Comparison of ENCODE assay signal across 20 mouse cellular contexts in the genomic region with DNA sequence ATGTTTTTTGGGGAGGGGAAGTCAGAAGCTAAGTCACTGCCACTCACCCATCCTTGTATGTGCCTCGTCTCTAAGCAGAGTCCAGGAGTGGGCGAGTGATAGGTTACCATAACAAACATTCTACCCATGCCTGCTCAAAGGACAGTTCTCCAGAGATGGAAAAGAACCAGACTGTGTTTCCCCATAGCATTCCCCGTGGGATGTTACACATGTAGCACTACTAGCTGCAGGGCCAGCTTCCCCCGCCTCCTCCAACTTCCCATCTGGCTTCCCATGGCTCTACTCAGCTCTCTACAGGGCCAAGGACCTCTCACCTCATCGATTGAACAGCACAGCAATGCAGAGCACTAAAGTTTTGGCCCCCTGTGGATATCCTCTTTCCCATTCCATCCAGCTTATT. TPM values are rescaled to one million over a fixed set of nuclear protein-coding genes. Genes with fewer than 3 reads are reported as not detected.
DNase-seq lines count a peak whose midpoint lies in the region; ATAC-seq lines count a peak whose summit lies in the region.
"Had no signal": no experiment of that assay in that cellular context is flagged by ENCODE, and none has a peak within 500 bp of the region (broad histone marks: within the 10 kb centered on the region; RNA-seq: fewer than 3 reads in every experiment).

No protein-coding gene starts in this region.

- ATAC-seq in frontal cortex, adult (ENCODE audit: low TSS enrichment) = peak; percentile 25; the same call in 1 of the 2 replicates
- ATAC-seq: CD4-positive, CD25-positive, alpha-beta regulatory T cell, adult 4 months; forebrain, embryonic 15.5 days; intestine, postnatal 0 days had no signal

- no peak for DNase-seq in frontal cortex, postnatal 14 days (ENCODE audit: low spot score in 2 of 2)
- peak; percentile 6 for DNase-seq in heart, postnatal 4 days
- no peak for DNase-seq in heart, adult 9 months (ENCODE audit: low spot score in 2 of 2)
- DNase-seq in testis, postnatal 10 days (ENCODE audit: low spot score) = peak; percentile 36
- DNase-seq in testis, postnatal 14 days (ENCODE audit: low spot score) = no peak
- no peak for DNase-seq in kidney, adult 18-20 months
- DNase-seq: adrenal gland, postnatal 25 days; cerebellum, adult 11 months; cerebellum, adult 2 months; cerebellum, adult 9-11 months; cerebellum, postnatal 25 days; gastrocnemius, postnatal 10 days; heart, adult 18-20 months; heart, postnatal 14 days; kidney, adult 8-10 months had no signal

RNA-seq across cellular contexts. Expression of a gene that starts 7.7 kb away (rescaled TPM):
- total RNA-seq in heart, postnatal 4 days (2021) = not detected
- total RNA-seq: adrenal gland, postnatal 25 days; gastrocnemius, postnatal 10 days; heart, adult 18-20 months; heart, postnatal 14 days; hematopoietic stem cell, adult 5-6 weeks had no signal

RNA-seq across cellular contexts. Expression of a gene that starts 32.2 kb away (rescaled TPM):
- total RNA-seq in heart, postnatal 4 days (2021) = 100 to 1,000 TPM; 244 to 245 TPM

Comparison
In these comparisons a context has a peak if more than half of its experiments do, and no peak if none do; other contexts are left out.
1. DNase-seq: peak in heart, postnatal 4 days (single experiment) and testis, postnatal 10 days (single experiment); none in frontal cortex, postnatal 14 days (0 of 2), heart, adult 9 months (0 of 2), testis, postnatal 14 days (single experiment) and kidney, adult 18-20 months (single experiment).